Mouse (Mus musculus) CH12.LX (cell line): ENCODE data around the gene Mlana. TPM values are rescaled to one million over a fixed set of nuclear protein-coding genes. Genes with fewer than 3 reads are reported as not detected.

Source experiments
- DNase-seq: peaks from one replicate; pipeline ENCODE4 v3.0.0-alpha.2; 2013; ENCODE audit errors: extremely low read depth
- H3K27ac ChIP-seq: 2 replicates; pipeline ENCODE4 v1.5.1; 2012; ENCODE audit warnings: low read depth, mild to moderate bottlenecking, control low read depth, moderate library complexity; ENCODE audit not compliant: insufficient read depth
- H3K27me3 ChIP-seq: replicated peaks from 2 replicates; pipeline ENCODE3; 2012; ENCODE audit warnings: inconsistent platforms
- H3K36me3 ChIP-seq, 2 experiments: replicated peaks in 1 of 2; 2 replicates each; pipeline versions ENCODE3 to v1.6.1; 2012; ENCODE audit warnings: inconsistent platforms in 1 of 2, low read length in 1 of 2, mild to moderate bottlenecking in 1 of 2, mixed read lengths in 1 of 2, moderate library complexity in 1 of 2; ENCODE audit not compliant: control insufficient read depth in 1 of 2, insufficient read depth in 1 of 2
- H3K4me1 ChIP-seq, 2 experiments: 2 replicates each; pipeline ENCODE4 v1.6.1; 2012; ENCODE audit warnings: inconsistent platforms in 1 of 2, moderate library complexity in 1 of 2; ENCODE audit not compliant: insufficient read depth in 2 of 2, control insufficient read depth in 1 of 2
- H3K4me2 ChIP-seq: 2 replicates; pipeline ENCODE4 v1.6.1; 2012; ENCODE audit warnings: low read depth, mild to moderate bottlenecking, control low read depth; ENCODE audit not compliant: poor library complexity, insufficient read depth, severe bottlenecking
- H3K4me3 ChIP-seq, 3 experiments: fragments of 150-350 bp in 1 of 3; sonication (generic) in 1 of 3; replicated peaks in 1 of 3; 2 replicates each; pipeline versions ENCODE3 to v1.5.1; 2011 to 2012; ENCODE audit warnings: low read depth in 2 of 3, low read length in 2 of 3, mild to moderate bottlenecking in 2 of 3, moderate library complexity in 2 of 3, control low read depth in 1 of 3, improper control_type of control experiment in 1 of 3, inconsistent platforms in 1 of 3, mixed read lengths in 1 of 3; ENCODE audit not compliant: poor library complexity in 1 of 3
- H3K79me2 ChIP-seq: replicated peaks from 2 replicates; pipeline ENCODE4 v1.6.1; 2012; ENCODE audit warnings: mild to moderate bottlenecking, moderate library complexity; ENCODE audit not compliant: control insufficient read depth, poor library complexity, insufficient read depth, severe bottlenecking; ENCODE audit errors: extremely low read depth
- H3K9ac ChIP-seq: 2 replicates; pipeline ENCODE4 v1.6.1; 2012; ENCODE audit warnings: low read depth, mild to moderate bottlenecking, control low read depth, moderate library complexity; ENCODE audit not compliant: insufficient read depth
- H3K9me3 ChIP-seq: replicated peaks from 2 replicates; pipeline ENCODE3; 2012; ENCODE audit warnings: low read length, inconsistent platforms, mixed read lengths
- CHD1 ChIP-seq: IDR thresholded peaks from 2 replicates; pipeline ENCODE4 v1.6.1; 2012; ENCODE audit warnings: low read depth, low read length, improper control_type of control experiment, inconsistent platforms
- CTCF ChIP-seq, 2 experiments: IDR thresholded peaks in 1 of 2; conservative IDR thresholded peaks in 1 of 2; 2 replicates each; pipeline ENCODE4 v1.5.1; 2011 to 2012; ENCODE audit warnings: low read depth in 2 of 2, low read length in 2 of 2, improper control_type of control experiment in 1 of 2, inconsistent platforms in 1 of 2, mild to moderate bottlenecking in 1 of 2, moderate library complexity in 1 of 2
- E2F4 ChIP-seq: IDR thresholded peaks from 2 replicates; pipeline ENCODE4 v1.6.1; 2011; ENCODE audit warnings: low read depth, low read length, improper control_type of control experiment; ENCODE audit not compliant: insufficient replicate concordance
- ELF1 ChIP-seq: IDR thresholded peaks from 2 replicates; pipeline ENCODE4 v1.6.1; 2014; ENCODE audit warnings: low read depth, mild to moderate bottlenecking, inconsistent platforms, low read length, improper control_type of control experiment
- JUN ChIP-seq: IDR thresholded peaks from 2 replicates; pipeline ENCODE4 v1.6.1; 2011; ENCODE audit warnings: low read depth, mild to moderate bottlenecking, low read length, improper control_type of control experiment, moderate library complexity; ENCODE audit not compliant: insufficient read depth
- JUND ChIP-seq: conservative IDR thresholded peaks from 2 replicates; pipeline ENCODE4 v1.6.1; 2011; ENCODE audit warnings: low read depth, low read length, improper control_type of control experiment
- KAT2A ChIP-seq: IDR thresholded peaks from 2 replicates; pipeline ENCODE4 v1.6.1; 2012; ENCODE audit warnings: low read length, improper control_type of control experiment, inconsistent platforms; ENCODE audit not compliant: insufficient replicate concordance
- MEF2A ChIP-seq: IDR thresholded peaks from 2 replicates; pipeline ENCODE4 v1.6.1; 2014; ENCODE audit warnings: low read depth, mild to moderate bottlenecking, inconsistent platforms, low read length, improper control_type of control experiment, borderline replicate concordance
- POLR2A ChIP-seq: IDR thresholded peaks from 2 replicates; pipeline ENCODE4 v1.6.1; 2011; ENCODE audit warnings: low read depth, mild to moderate bottlenecking, improper control_type of control experiment, low read length
- POLR2AphosphoS2 ChIP-seq: IDR thresholded peaks from 2 replicates; pipeline ENCODE4 v1.6.1; 2011; ENCODE audit warnings: low read depth, low read length, improper control_type of control experiment
- RCOR1 ChIP-seq: conservative IDR thresholded peaks from 2 replicates; pipeline ENCODE4 v1.6.1; 2012; ENCODE audit warnings: low read depth, mild to moderate bottlenecking, inconsistent platforms, low read length, improper control_type of control experiment
- SMC3 ChIP-seq: IDR thresholded peaks from 2 replicates; pipeline ENCODE4 v1.6.1; 2011; ENCODE audit warnings: low read depth, low read length, improper control_type of control experiment
- TCF12 ChIP-seq: IDR thresholded peaks from 2 replicates; pipeline ENCODE4 v1.6.1; 2014; ENCODE audit warnings: low read depth, mild to moderate bottlenecking, inconsistent platforms, low read length, improper control_type of control experiment
- UBTF ChIP-seq: IDR thresholded peaks from 2 replicates; pipeline ENCODE4 v1.6.1; 2012; ENCODE audit warnings: low read depth, mild to moderate bottlenecking, inconsistent platforms, low read length, improper control_type of control experiment, moderate library complexity
- ZC3H11A ChIP-seq: IDR thresholded peaks from 2 replicates; pipeline ENCODE4 v1.6.1; 2012; ENCODE audit warnings: low read depth, mild to moderate bottlenecking, inconsistent platforms, low read length, improper control_type of control experiment
- ZKSCAN1 ChIP-seq: IDR thresholded peaks from 2 replicates; pipeline ENCODE4 v1.6.1; 2012; ENCODE audit warnings: low read depth, inconsistent platforms, low read length, improper control_type of control experiment, borderline replicate concordance
- ZNF384 ChIP-seq: IDR thresholded peaks from 2 replicates; pipeline ENCODE4 v1.6.1; 2012; ENCODE audit warnings: low read depth, low read length, improper control_type of control experiment, inconsistent platforms
- dilution Hi-C: fragments of 300-500 bp; cut with MboI; formaldehyde crosslinking; loops from 2 replicates; pipeline ENCODE4 v1.14.3; 2020; ENCODE audit warnings: low sequenced_read_pairs; ENCODE audit not compliant: extremely low pct_unique_long_range_greater_than_20kb, extremely low pct_ligation_motif_present
- in situ Hi-C: fragments of 300-500 bp; cut with MboI; formaldehyde crosslinking; loops from 3 replicates; pipeline ENCODE4 v1.14.3; 2019; ENCODE audit warnings: low sequenced_read_pairs, low pct_ligation_motif_present, low pct_unique_long_range_greater_than_20kb, mixed read lengths
- polyA plus RNA-seq: library from polyadenylated mRNA; unstranded; fragments of >175 nt; gene quantifications from 2 replicates; pipeline ENCODE4 v1.2.1, GENCODE M21; 2012; ENCODE audit warnings: low read depth; ENCODE audit not compliant: insufficient read length
- total RNA-seq, 2 experiments: library from RNA; depleted of rRNA; stranded (reverse); fragments of 300-350 nt in 1 of 2; fragments of >200 nt in 1 of 2; gene quantifications; 2 replicates each; pipeline ENCODE4 v1.2.3; 2012 to 2014

Gene Mlana
- total and polyA plus RNA-seq, 3 experiments: not detected

GRCm38 (mm10) chr19:29740661-29741060, 43.0 kb downstream of the Mlana start:
- no peaks in the 10 kb centered on the region for H3K79me2 ChIP-seq
- no peaks in the 10 kb centered on the region for H3K27me3 ChIP-seq
- no peak for DNase-seq
- H3K4me3 ChIP-seq: no peak overlapping the region
- no peak overlapping the region for H3K9ac ChIP-seq
- in situ Hi-C loops: no loop called here
- no peaks in the 10 kb centered on the region for H3K9me3 ChIP-seq
- no peaks in the 10 kb centered on the region for H3K4me1 ChIP-seq
- no peak overlapping the region for H3K4me2 ChIP-seq
- dilution Hi-C loops: no loop called here
- no peak overlapping the region for H3K27ac ChIP-seq
- no peak for TF ChIP-seq JUND
- TF ChIP-seq CHD1: no peak
- TF ChIP-seq CTCF (conservative IDR thresholded peaks at IDR 0.05 in 1 of 2, IDR thresholded peaks at IDR 0.05 in 1 of 2; ENCODE audit: low read depth in 2 of 2, low read length in 2 of 2): no peak
- no peak for TF ChIP-seq MEF2A
- no peak for TF ChIP-seq RCOR1
- TF ChIP-seq JUN: no peak
- no peaks in the 10 kb centered on the region for H3K36me3 ChIP-seq

- in situ Hi-C loops (no loop called here), dilution Hi-C loops (no loop called here)
- no peaks in the 10 kb centered on the region for H3K79me2 ChIP-seq
- no peak overlapping the region for H3K9ac ChIP-seq
- no peaks in the 10 kb centered on the region for H3K9me3 ChIP-seq
- no peak overlapping the region for H3K27ac ChIP-seq
- TF ChIP-seq TCF12 (no peak), ZNF384 (no peak), JUN (no peak), ELF1 (no peak), RCOR1 (no peak), E2F4 (no peak), UBTF (no peak), KAT2A (no peak), JUND (no peak), POLR2AphosphoS2 (no peak), SMC3 (no peak), POLR2A (no peak), ZKSCAN1 (no peak), ZC3H11A (no peak)
- H3K27me3 ChIP-seq: no peaks in the 10 kb centered on the region
- H3K4me3 ChIP-seq: no peak overlapping the region
- peaks cover 0 to 2% of the 10 kb centered on the region in 2 experiments for H3K36me3 ChIP-seq
- DNase-seq: no peak
- no peaks in the 10 kb centered on the region for H3K4me1 ChIP-seq
- no peak overlapping the region for H3K4me2 ChIP-seq
Measured at GRCm38 (mm10) chr19:29743531-29743930, 45.9 kb downstream of the Mlana start.
